Mouse (Mus musculus): ENCODE results near the gene Hspa12a. TPM values are rescaled to one million over a fixed set of nuclear protein-coding genes. Genes with fewer than 3 reads are reported as not detected.
"Not testable (repeated sequence)": the region's sequence is repeated elsewhere in the genome, so short reads cannot be mapped to it uniquely, and the experiment has no call there.

The Hspa12a gene
- polyA plus RNA-seq, 1 experiment from 2014 or later: 6.0 TPM

DNA sequence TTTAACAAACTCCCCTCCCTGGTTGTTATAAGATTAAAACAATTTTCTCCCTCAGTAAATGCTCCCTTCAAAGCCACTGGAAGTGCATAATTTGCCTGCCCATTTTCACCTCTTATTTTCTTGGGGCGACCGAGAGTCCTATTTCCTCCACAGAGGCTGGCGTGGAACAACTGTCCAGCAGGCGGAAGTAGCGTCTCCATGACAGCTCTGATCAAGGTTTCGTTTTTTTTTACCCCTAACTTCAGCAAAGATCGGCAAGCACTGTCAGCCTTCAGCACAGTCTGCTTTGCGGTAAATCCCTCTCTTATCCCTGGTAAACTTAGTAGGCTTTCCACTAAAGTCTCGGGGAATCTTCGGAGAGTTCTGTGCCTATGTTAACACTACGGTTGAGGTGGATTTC lies 24.9 kb downstream of the Hspa12a start:
- no peaks in the 10 kb centered on the region; the same call in 1 of the 2 replicates for H3K4me1 ChIP-seq (ENCODE audit: control insufficient read depth, insufficient read depth, low read length)
- H3K4me3 ChIP-seq (replicated peaks; ENCODE audit: low read length): peak overlapping the region; percentile 20
- no peaks in the 10 kb centered on the region for H3K27me3 ChIP-seq (ENCODE audit: control insufficient read depth, insufficient read depth, low read length)
- ATAC-seq (ENCODE audit: insufficient read depth, low FRiP score): no peak
- no peak overlapping the region for H3K27ac ChIP-seq (ENCODE audit: low read length)
- H3K4me2 ChIP-seq (ENCODE audit: low read depth, low read length): peak overlapping the region; percentile 37
- 0 out of 2 replicates have a peak overlapping the region, but pooled peaks have one; percentile 13 for H3K9ac ChIP-seq (ENCODE audit: low read length)
- H3K9me3 ChIP-seq (replicated peaks; ENCODE audit: control insufficient read depth, low read length): no peaks in the 10 kb centered on the region
- 5% methylated on average over 11 of the region's 11 CpGs for WGBS
- no peaks in the 10 kb centered on the region for H3K36me3 ChIP-seq (ENCODE audit: control insufficient read depth, insufficient read depth, low read length)

DNA sequence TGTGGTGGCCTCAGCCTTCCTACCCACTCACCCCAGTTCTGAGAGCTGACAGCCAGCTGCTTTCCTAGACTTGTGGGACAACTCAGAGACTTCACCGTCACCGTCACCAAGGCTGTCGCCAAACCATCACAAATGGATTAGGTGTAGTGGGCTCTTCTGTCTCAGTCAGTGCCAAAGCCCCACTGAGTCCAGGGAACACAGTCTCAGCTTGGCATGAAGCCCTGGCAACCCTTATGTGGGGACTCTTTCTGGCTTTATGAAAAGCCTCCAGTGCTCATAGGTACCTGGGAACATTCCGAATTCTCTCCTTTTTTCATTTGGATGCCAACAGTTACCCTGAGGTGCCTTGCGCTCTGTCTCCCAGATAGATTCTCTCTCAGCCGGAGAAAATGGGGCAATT lies 30.2 kb downstream of the Hspa12a start:
- Histone ChIP-seq H3K27me3 (ENCODE audit: control insufficient read depth, insufficient read depth, low read length) (no peaks in the 10 kb centered on the region), H3K27ac (ENCODE audit: low read length) (no peak overlapping the region), H3K9ac (ENCODE audit: low read length) (no peak overlapping the region), H3K4me3 (replicated peaks; ENCODE audit: low read length) (no peak overlapping the region), H3K36me3 (ENCODE audit: control insufficient read depth, insufficient read depth, low read length) (no peaks in the 10 kb centered on the region), H3K9me3 (replicated peaks; ENCODE audit: control insufficient read depth, low read length) (no peaks in the 10 kb centered on the region), H3K4me1 (ENCODE audit: control insufficient read depth, insufficient read depth, low read length) (no peaks in the 10 kb centered on the region), H3K4me2 (ENCODE audit: low read depth, low read length) (no peak overlapping the region)
- ATAC-seq (ENCODE audit: insufficient read depth, low FRiP score): no peak
- WGBS: 88% methylated on average over 6 of the region's 6 CpGs

DNA sequence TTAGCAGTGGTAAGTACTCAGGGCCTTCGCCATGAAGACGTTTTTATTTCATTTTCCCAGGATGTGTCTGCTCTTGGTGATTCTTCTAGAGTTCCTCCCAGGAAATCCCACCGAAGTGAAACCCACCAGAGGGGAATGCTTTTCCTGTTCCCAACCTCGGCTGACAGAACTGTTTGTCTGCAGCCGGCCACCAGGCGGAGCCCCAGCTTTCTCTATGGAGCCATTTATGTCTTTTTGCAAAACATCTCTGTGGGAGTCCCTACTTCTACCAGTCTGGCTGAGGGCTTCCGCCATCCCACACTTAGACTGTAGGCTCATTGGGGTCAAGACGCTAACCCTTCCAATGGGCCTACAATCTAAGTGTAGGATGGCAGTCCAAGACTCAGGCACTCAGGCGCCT lies 32.1 kb downstream of the Hspa12a start:
- no peaks in the 10 kb centered on the region for H3K4me1 ChIP-seq (ENCODE audit: control insufficient read depth, insufficient read depth, low read length)
- ATAC-seq (ENCODE audit: insufficient read depth, low FRiP score): peak; percentile 62; the same call in 1 of the 2 replicates
- H3K27ac ChIP-seq (ENCODE audit: low read length): no peak overlapping the region
- H3K9me3 ChIP-seq (replicated peaks; ENCODE audit: control insufficient read depth, low read length): no peaks in the 10 kb centered on the region
- no peaks in the 10 kb centered on the region for H3K36me3 ChIP-seq (ENCODE audit: control insufficient read depth, insufficient read depth, low read length)
- peak overlapping the region; percentile 40 for H3K4me3 ChIP-seq (replicated peaks; ENCODE audit: low read length)
- H3K27me3 ChIP-seq (ENCODE audit: control insufficient read depth, insufficient read depth, low read length): no peaks in the 10 kb centered on the region
- peak overlapping the region; percentile 51 for H3K4me2 ChIP-seq (ENCODE audit: low read depth, low read length)
- WGBS: 10% methylated on average over 9 of the region's 9 CpGs
- peak overlapping the region; percentile 42 for H3K9ac ChIP-seq (ENCODE audit: low read length)

DNA sequence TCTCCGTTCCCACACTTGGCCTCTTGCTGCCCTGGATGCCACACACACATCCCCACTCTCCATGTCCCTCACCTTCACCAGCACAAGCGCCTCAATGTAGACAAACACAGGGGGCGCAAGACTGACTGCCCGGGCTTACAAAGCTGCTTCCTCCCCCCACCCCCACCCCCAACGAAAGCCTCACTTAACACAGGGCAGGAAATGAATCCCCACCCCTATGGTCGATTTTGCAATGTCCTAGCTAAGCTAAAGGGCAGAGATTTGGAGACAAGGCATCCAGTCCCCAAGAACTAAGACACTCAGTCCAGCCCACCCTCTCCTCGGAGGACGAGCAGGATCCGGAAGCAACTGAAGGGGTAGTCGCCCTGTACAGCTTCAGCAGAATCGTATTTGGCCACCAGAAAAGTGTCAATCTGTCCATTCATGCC lies 32.5 kb downstream of the Hspa12a start:
- Histone ChIP-seq H3K4me2 (ENCODE audit: low read depth, low read length) (peak overlapping the region; percentile 51), H3K4me3 (replicated peaks; ENCODE audit: low read length) (peak overlapping the region; percentile 40), H3K27me3 (ENCODE audit: control insufficient read depth, insufficient read depth, low read length) (no peaks in the 10 kb centered on the region), H3K27ac (ENCODE audit: low read length) (no peak overlapping the region), H3K36me3 (ENCODE audit: control insufficient read depth, insufficient read depth, low read length) (no peaks in the 10 kb centered on the region), H3K9ac (ENCODE audit: low read length) (peak overlapping the region; percentile 42), H3K4me1 (ENCODE audit: control insufficient read depth, insufficient read depth, low read length) (no peaks in the 10 kb centered on the region), H3K9me3 (replicated peaks; ENCODE audit: control insufficient read depth, low read length) (no peaks in the 10 kb centered on the region)
- ATAC-seq (ENCODE audit: insufficient read depth, low FRiP score): peak; percentile 42; the same call in 1 of the 2 replicates
- 1% methylated on average over 11 of the region's 11 CpGs for WGBS

DNA sequence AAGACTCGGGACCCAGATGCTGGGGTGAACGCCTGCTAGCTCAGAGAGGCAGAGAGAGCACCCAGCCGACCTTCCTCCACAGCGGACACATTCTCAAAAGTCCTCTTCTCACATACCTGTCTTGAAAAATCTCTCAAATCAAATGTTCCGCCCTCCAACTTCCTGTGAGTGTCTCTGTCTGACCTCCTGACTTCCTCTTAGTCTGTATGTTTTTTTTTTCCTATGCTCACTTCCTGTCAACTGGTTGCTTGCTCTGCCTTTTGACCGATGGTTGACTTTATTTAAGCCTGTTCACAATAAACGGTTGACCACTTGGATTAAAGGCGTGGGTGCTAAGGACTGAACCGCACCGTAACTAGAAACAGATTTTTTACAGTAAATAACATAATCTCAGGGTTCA lies 35.4 kb downstream of the Hspa12a start:
- Histone ChIP-seq H3K36me3 (ENCODE audit: control insufficient read depth, insufficient read depth, low read length) (no peaks in the 10 kb centered on the region), H3K4me3 (replicated peaks; ENCODE audit: low read length) (no peak overlapping the region), H3K27ac (ENCODE audit: low read length) (no peak overlapping the region), H3K27me3 (ENCODE audit: control insufficient read depth, insufficient read depth, low read length) (no peaks in the 10 kb centered on the region), H3K9me3 (replicated peaks; ENCODE audit: control insufficient read depth, low read length) (no peaks in the 10 kb centered on the region), H3K4me1 (ENCODE audit: control insufficient read depth, insufficient read depth, low read length) (0 out of 2 replicates have a peak, but pooled peaks cover 2% of the 10 kb centered on the region), H3K9ac (ENCODE audit: low read length) (no peak overlapping the region), H3K4me2 (ENCODE audit: low read depth, low read length) (no peak overlapping the region)
- 60% methylated on average over 10 of the region's 10 CpGs for WGBS
- no peak for ATAC-seq (ENCODE audit: insufficient read depth, low FRiP score)

DNA sequence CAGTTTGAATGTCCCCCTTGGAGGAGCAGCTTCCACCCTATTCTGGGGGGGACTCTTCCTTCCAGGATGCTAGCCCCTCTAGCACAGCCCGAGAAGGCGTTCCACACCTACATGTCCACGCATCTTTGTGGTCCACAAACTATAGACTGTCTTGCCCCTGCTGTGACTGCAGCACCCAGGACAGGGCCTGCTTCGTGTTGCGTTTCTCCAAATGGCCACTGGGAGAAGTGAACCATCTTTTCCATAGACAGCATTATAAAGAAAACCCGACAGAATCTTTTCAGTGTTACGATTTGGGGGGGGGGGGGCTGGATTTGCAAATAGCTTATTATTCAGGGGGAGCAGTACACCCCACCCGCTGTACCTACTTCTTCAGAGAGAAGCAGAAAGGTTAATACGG lies 36.8 kb downstream of the Hspa12a start:
- Histone ChIP-seq H3K27ac (ENCODE audit: low read length) (no peak overlapping the region), H3K9ac (ENCODE audit: low read length) (no peak overlapping the region), H3K27me3 (ENCODE audit: control insufficient read depth, insufficient read depth, low read length) (no peaks in the 10 kb centered on the region), H3K36me3 (ENCODE audit: control insufficient read depth, insufficient read depth, low read length) (no peaks in the 10 kb centered on the region), H3K4me3 (replicated peaks; ENCODE audit: low read length) (no peak overlapping the region), H3K9me3 (replicated peaks; ENCODE audit: control insufficient read depth, low read length) (no peaks in the 10 kb centered on the region), H3K4me1 (ENCODE audit: control insufficient read depth, insufficient read depth, low read length) (0 out of 2 replicates have a peak, but pooled peaks cover 2% of the 10 kb centered on the region), H3K4me2 (ENCODE audit: low read depth, low read length) (no peak overlapping the region)
- WGBS: 47% methylated on average over 9 of the region's 9 CpGs
- ATAC-seq (ENCODE audit: insufficient read depth, low FRiP score): no peak

DNA sequence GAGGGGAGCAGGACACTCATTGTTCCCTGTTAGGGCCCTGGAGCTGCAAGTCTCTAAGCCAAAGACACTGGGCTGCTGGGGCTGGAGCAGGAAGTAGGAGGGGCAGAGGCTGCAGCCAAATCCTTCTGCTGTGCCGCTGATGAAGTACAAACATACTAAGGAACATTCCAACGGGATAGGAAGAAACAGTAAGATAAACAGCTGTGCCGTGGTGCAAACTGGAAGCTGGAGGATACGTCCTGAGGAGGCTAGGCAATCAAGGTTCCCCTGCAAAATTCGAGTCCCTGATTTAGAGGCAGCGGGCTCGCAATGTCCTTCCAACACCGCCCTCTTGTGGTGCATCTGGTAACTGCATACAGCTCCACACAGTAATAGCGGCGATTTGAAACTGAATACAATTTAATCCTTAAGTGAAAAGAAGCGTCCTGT lies 39.5 kb downstream of the Hspa12a start:
- 1% methylated on average over 11 of the region's 11 CpGs for WGBS
- H3K27ac ChIP-seq (ENCODE audit: low read length): no peak overlapping the region
- H3K9ac ChIP-seq (ENCODE audit: low read length): peak overlapping the region; percentile 43; the same call in 1 of the 2 replicates

DNA sequence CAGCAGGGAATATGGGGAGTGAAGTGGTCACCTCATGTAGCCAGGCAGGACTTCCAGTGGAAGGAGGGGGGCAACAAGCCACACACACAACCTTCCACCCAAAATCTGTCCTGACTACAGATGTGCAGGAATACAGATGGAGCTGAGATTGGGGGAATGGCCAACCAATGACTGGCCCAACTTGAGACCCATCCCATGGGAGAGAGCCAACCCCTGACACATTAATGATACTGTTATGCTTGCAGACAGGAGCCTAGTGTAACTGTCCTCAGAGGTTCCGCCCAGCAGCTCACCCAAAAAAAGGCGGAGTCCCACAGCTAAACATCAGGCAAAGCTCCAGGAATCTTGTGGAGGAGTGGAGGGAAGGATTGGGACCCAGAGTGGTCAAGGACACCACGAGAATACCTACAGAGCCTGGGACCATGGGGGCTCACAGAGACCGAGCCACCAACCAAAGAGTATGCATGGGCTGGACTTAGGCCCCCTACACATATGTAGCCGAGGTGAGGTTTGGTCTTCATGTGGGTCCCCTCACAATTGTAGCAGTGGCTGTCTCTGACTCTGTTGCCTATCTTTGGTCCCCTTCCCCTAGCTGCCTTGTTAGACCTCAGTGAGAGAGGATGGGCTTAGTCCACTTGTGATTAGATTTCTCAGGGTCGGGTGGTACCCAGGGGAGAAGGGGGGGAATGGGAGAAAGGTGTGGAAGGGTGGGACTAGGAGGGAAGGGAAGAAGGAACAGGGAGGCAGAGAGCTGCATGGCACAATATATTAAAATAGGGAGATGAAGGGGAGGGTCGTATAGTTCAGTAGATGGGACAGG lies 40.2 kb downstream of the Hspa12a start:
- Histone ChIP-seq H3K27me3 (ENCODE audit: control insufficient read depth, insufficient read depth, low read length) (no peaks in the 10 kb centered on the region), H3K4me1 (ENCODE audit: control insufficient read depth, insufficient read depth, low read length) (0 out of 2 replicates have a peak, but pooled peaks cover 2% of the 10 kb centered on the region), H3K36me3 (ENCODE audit: control insufficient read depth, insufficient read depth, low read length) (no peaks in the 10 kb centered on the region), H3K4me3 (replicated peaks; ENCODE audit: low read length) (peak overlapping the region; percentile 40), H3K9me3 (replicated peaks; ENCODE audit: control insufficient read depth, low read length) (no peaks in the 10 kb centered on the region), H3K9ac (ENCODE audit: low read length) (peak overlapping the region; percentile 43; the same call in 1 of the 2 replicates), H3K4me2 (ENCODE audit: low read depth, low read length) (peak overlapping the region; percentile 54), H3K27ac (ENCODE audit: low read length) (no peak overlapping the region; the same call in 1 of the 2 replicates)
- ATAC-seq (ENCODE audit: insufficient read depth, low FRiP score): 0 out of 2 replicates have a peak, but pooled peaks have one; percentile 17
- WGBS: 62% methylated on average over 7 of the region's 7 CpGs

More for the DNA sequence above, 39.5 kb downstream of the Hspa12a start:
- peak; percentile 78 for ATAC-seq (ENCODE audit: insufficient read depth, low FRiP score)
- H3K4me1 ChIP-seq (ENCODE audit: control insufficient read depth, insufficient read depth, low read length): 0 out of 2 replicates have a peak, but pooled peaks cover 2% of the 10 kb centered on the region
- H3K9me3 ChIP-seq (replicated peaks; ENCODE audit: control insufficient read depth, low read length): no peaks in the 10 kb centered on the region
- H3K4me3 ChIP-seq (replicated peaks; ENCODE audit: low read length): peak overlapping the region; percentile 40
- no peaks in the 10 kb centered on the region for H3K36me3 ChIP-seq (ENCODE audit: control insufficient read depth, insufficient read depth, low read length)
- H3K27me3 ChIP-seq (ENCODE audit: control insufficient read depth, insufficient read depth, low read length): no peaks in the 10 kb centered on the region
- peak overlapping the region; percentile 54 for H3K4me2 ChIP-seq (ENCODE audit: low read depth, low read length)

DNA sequence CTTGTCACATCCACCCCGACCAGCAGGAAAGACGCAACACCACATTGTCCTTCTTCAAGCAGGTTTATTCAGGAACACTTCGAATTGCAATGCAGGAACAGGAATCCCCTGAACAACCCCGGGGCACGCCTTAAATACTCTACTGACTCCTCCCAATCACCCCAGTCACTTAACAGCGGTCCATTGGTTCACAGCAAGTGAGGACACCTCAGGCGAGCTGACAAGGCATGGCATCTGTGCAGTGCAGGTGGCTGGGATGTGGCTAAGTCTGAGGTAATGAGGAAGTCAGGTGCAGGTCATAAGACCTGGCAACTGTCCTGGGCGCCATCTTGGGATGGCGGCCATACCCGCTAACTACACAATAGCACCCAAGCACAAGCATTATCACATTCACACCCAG lies 43.0 kb downstream of the Hspa12a start:
- H3K4me2 ChIP-seq (ENCODE audit: low read depth, low read length); H3K4me1 ChIP-seq (ENCODE audit: control insufficient read depth, insufficient read depth, low read length); H3K4me3 ChIP-seq (replicated peaks; ENCODE audit: low read length); H3K9ac ChIP-seq (ENCODE audit: low read length); H3K27ac ChIP-seq (ENCODE audit: low read length); ATAC-seq (ENCODE audit: insufficient read depth, low FRiP score); H3K36me3 ChIP-seq (ENCODE audit: control insufficient read depth, insufficient read depth, low read length); H3K27me3 ChIP-seq (ENCODE audit: control insufficient read depth, insufficient read depth, low read length); H3K9me3 ChIP-seq (replicated peaks; ENCODE audit: control insufficient read depth, low read length): not testable (repeated sequence)
- 91% methylated on average over 10 of the region's 10 CpGs for WGBS
